Mouse (Mus musculus) kidney, embryonic 16.5 days (tissue): ENCODE measurements around the gene Btg2. TPM values are rescaled to one million over a fixed set of nuclear protein-coding genes. Genes with fewer than 3 reads are reported as not detected.

ENCODE experiments used
- ATAC-seq: fragments of 200-750 bp; cut with Nextera tagmentation; 2 replicates; pipeline ENCODE4 v1.8.0; 2017; ENCODE audit warnings: moderate TSS enrichment; ENCODE audit not compliant: low FRiP score, low TSS enrichment
- H3K27ac ChIP-seq: fragments of 300-500 bp; sonication (generic); 2 replicates; pipeline ENCODE4 v1.5.1; 2014; ENCODE audit warnings: low read length
- H3K27me3 ChIP-seq: fragments of 300-500 bp; sonication (generic); 2 replicates; pipeline ENCODE4 v1.6.1; 2014; ENCODE audit warnings: low read length, control low read depth, mixed read lengths; ENCODE audit not compliant: insufficient read depth
- H3K36me3 ChIP-seq: fragments of 300-500 bp; sonication (generic); 2 replicates; pipeline ENCODE4 v1.6.1; 2014; ENCODE audit warnings: low read length, control low read depth, mixed read lengths; ENCODE audit not compliant: insufficient read depth
- H3K4me1 ChIP-seq: fragments of 300-500 bp; sonication (generic); 2 replicates; pipeline ENCODE4 v1.6.1; 2014; ENCODE audit warnings: low read length, control low read depth, mixed read lengths; ENCODE audit not compliant: insufficient read depth
- H3K4me2 ChIP-seq: fragments of 300-500 bp; sonication (generic); replicated peaks from 2 replicates; pipeline ENCODE4 v1.6.1; 2014; ENCODE audit warnings: low read depth, low read length
- H3K4me3 ChIP-seq: fragments of 300-500 bp; sonication (generic); 2 replicates; pipeline ENCODE4 v1.5.1; 2014; ENCODE audit warnings: mild to moderate bottlenecking, low read length
- H3K9ac ChIP-seq: fragments of 300-500 bp; sonication (generic); replicated peaks from 2 replicates; pipeline ENCODE4 v1.6.1; 2014; ENCODE audit warnings: low read length
- H3K9me3 ChIP-seq: fragments of 300-500 bp; sonication (generic); 2 replicates; pipeline ENCODE4 v1.6.1; 2016; ENCODE audit warnings: low read length, control low read depth
- WGBS: fragments of 180-500 bp; shearing (Covaris S2); extraction: QIAGEN DNeasy Blood & Tissue Kit; methylation state at CpG from one replicate; pipeline ENCODE4 v1.1.7; 2014; 5-methylcytosine and 5-hydroxymethylcytosine counted together
- polyA plus RNA-seq: library from polyadenylated mRNA; unstranded; fragments of >200 nt; fragmentation: Nextera tagmentation; extraction: Ambion mirVana; gene quantifications from 2 replicates; pipeline ENCODE4 v1.2.1, GENCODE M21; 2015

The Btg2 gene
- polyA plus RNA-seq, 1 experiment from 2014 or later = 38.2 TPM

DNA sequence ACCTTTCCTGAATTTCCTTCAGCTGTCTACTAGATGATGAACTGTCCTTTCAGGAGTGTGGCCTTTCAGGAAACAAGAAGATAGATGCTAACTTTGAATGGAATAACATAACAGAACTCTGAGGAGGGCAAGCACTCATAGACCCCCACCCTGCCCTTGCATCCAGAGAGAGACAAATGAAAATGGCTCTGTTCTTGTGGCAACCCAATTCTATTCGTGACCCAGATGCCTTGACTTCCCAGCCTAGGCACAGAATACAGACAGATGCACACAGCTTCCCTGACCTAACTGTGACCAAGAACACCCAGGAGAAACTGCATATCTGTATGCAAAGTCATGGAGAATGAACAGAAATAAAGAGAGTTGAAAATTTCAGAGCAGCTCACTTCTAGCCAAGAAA lies 5.3 kb downstream of the Btg2 start:
- Histone ChIP-seq H3K4me3 (no peak overlapping the region), H3K27me3 (no peaks in the 10 kb centered on the region), H3K9ac (no peak overlapping the region), H3K9me3 (no peaks in the 10 kb centered on the region), H3K27ac (no peak overlapping the region), H3K36me3 (no peaks in the 10 kb centered on the region; the same call in 1 of the 2 replicates), H3K4me2 (no peak overlapping the region), H3K4me1 (peaks cover 62% of the 10 kb centered on the region)
- WGBS = 63% methylated on average over 1 of the region's 1 CpGs
- no peak for ATAC-seq

DNA sequence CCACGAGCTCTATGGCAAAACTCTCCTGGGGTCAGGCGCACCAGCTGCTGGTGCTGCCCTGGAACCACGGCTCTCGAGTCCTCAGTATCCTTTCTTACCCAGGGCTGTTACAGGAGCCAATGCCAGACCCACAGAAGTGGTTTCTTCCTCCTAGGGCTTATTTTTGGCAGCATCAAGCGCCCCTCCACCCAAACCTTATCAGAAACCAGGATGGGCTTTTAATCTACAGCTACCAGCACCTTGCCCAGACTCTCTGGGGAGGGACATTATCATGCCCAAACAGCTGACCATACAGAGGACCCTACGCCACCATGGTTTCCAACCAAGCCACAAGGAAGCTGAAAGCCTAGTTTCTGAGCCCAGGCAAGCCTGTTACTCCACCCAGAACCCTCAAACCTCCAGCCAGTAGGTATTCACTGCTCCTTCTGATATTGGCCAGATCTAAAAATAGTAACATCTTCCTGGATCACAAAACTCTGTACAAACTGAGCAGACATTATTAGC lies 5.8 kb downstream of the Btg2 start:
- H3K4me3 ChIP-seq = no peak overlapping the region
- no peak overlapping the region for H3K9ac ChIP-seq
- H3K36me3 ChIP-seq = no peaks in the 10 kb centered on the region; the same call in 1 of the 2 replicates
- WGBS = 86% methylated on average over 6 of the region's 6 CpGs
- no peaks in the 10 kb centered on the region for H3K27me3 ChIP-seq
- no peak for ATAC-seq
- H3K4me1 ChIP-seq = peaks cover 61% of the 10 kb centered on the region
- H3K4me2 ChIP-seq = no peak overlapping the region
- no peaks in the 10 kb centered on the region for H3K9me3 ChIP-seq
- no peak overlapping the region for H3K27ac ChIP-seq

DNA sequence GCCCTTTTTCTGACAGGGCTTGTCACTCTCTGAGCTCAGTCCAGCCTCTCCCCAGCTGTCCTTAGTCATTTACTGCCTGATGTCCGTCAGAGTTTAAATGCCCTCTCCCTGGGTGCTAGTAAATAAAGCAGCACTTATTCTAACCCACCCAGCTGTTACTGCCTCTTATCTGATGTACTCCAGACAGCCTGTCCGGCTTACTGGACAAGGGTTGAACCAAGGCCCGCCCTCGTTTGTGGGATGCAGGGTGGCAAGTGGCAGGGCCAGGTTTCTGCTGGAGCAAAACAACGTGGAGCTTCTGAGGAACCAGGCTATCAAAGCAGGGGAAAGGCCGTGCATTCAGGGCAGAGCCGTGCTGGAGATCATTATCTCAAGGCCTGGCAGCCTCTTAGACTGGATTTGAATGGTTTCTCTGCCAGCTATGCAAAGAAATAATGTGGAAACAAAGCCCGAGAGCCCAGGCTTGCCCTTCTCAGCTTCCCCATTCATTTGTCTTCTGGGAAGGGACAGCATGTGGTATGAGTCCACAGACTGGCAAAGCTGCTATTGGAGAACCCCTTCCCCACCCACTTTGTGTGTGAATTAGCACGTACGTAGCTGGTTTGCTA lies 7.4 kb downstream of the Btg2 start:
- peak; percentile 21; the same call in 1 of the 2 replicates for ATAC-seq
- Histone ChIP-seq H3K27me3 (no peaks in the 10 kb centered on the region), H3K4me1 (peaks cover 63% of the 10 kb centered on the region), H3K9ac (peak overlapping the region; percentile 17; the same call in 1 of the 2 replicates), H3K9me3 (no peaks in the 10 kb centered on the region), H3K36me3 (no peaks in the 10 kb centered on the region; the same call in 1 of the 2 replicates), H3K4me3 (no peak overlapping the region), H3K27ac (peak overlapping the region; percentile 69), H3K4me2 (no peak overlapping the region)
- WGBS = 28% methylated on average over 10 of the region's 10 CpGs

DNA sequence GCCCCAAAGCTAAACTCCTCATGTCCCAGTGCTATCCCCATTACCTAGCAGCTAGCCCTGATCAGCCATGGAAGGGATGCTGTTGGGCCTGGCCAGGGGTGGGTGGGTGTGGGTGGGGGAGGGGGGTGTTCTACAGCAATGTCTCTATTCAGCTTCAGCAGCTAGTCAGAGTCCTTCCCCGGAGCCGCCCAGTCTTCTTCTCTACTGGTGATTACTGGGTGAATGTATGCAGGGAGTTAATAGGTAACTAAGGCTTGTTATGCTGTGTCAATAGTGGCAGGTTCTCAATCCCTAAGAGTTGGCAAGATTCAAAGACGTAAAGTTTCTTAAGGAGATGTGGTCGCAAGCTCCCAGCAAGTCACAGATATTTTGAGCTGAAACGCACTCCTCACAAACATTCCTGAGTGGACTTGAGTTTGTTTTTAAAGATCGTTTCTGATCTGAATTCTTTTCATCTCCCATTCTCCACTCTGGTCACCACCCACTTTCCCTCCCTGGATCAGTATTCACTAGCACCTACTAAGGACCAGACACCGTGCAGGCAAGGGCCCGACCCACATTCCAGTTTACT lies 8.7 kb downstream of the Btg2 start:
- peak; percentile 37; the same call in 1 of the 2 replicates for ATAC-seq
- Histone ChIP-seq H3K9ac (peak overlapping the region; percentile 17; the same call in 1 of the 2 replicates), H3K4me2 (0 out of 2 replicates have a peak overlapping the region, but pooled peaks have one; percentile 3), H3K27ac (peak overlapping the region; percentile 69), H3K36me3 (no peaks in the 10 kb centered on the region), H3K27me3 (no peaks in the 10 kb centered on the region), H3K4me3 (no peak overlapping the region), H3K4me1 (peaks cover 60% of the 10 kb centered on the region), H3K9me3 (no peaks in the 10 kb centered on the region)
- 54% methylated on average over 8 of the region's 8 CpGs for WGBS

DNA sequence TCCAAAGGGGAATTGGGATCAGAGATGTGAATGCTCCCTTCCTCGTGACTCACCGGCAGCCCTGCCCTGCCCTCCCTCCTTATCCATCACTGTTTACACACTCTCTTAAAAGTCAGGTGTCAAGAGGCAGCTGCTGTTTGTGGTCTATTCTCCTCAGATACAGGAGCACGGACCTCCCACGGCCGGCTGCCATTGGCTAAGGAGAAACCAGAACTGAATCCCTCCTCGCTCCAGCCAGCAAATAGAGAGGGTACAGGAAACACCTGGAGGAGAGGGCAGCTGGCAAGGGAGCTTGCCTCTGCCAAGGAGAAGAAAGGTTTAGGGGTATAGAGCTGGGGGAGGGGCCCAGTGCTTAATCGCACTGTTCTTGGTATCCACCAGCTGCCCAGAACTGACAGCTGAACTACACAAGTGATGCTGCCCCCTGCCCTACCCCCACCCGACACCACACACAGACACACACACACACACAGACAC lies 11.7 kb downstream of the Btg2 start:
- Histone ChIP-seq H3K4me3 (no peak overlapping the region), H3K9me3 (no peaks in the 10 kb centered on the region), H3K4me2 (no peak overlapping the region), H3K4me1 (peaks cover 81% of the 10 kb centered on the region), H3K9ac (no peak overlapping the region), H3K27me3 (no peaks in the 10 kb centered on the region), H3K27ac (peak overlapping the region; percentile 37; the same call in 1 of the 2 replicates), H3K36me3 (no peaks in the 10 kb centered on the region)
- 7% methylated on average over 8 of the region's 8 CpGs for WGBS
- peak; percentile 10 for ATAC-seq

DNA sequence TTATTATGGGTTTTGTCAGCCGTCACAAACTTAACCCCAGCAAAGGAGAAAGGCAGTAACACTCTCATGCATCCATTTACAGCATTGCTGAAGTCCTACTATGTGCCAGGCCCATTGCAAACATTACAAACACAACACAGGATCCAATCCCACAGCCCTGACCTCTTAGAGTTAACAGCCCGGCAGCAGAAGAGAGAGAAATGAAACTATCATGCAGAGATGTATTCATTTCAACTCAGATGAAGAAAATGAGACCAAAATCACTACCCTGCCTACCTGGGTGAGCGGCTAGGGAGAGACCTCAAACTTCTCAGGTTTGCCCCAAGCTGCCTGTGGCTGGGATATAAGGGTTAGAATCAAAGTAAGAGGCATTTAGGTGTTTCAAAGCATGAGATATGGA lies 12.4 kb downstream of the Btg2 start:
- H3K4me1 ChIP-seq = peaks cover 83% of the 10 kb centered on the region
- peak overlapping the region; percentile 37 for H3K27ac ChIP-seq
- ATAC-seq = no peak
- no peak overlapping the region for H3K4me3 ChIP-seq
- WGBS = 38% methylated on average over 3 of the region's 3 CpGs
- no peak overlapping the region for H3K4me2 ChIP-seq
- no peak overlapping the region for H3K9ac ChIP-seq
- H3K9me3 ChIP-seq = no peaks in the 10 kb centered on the region
- H3K36me3 ChIP-seq = no peaks in the 10 kb centered on the region
- no peaks in the 10 kb centered on the region for H3K27me3 ChIP-seq

DNA sequence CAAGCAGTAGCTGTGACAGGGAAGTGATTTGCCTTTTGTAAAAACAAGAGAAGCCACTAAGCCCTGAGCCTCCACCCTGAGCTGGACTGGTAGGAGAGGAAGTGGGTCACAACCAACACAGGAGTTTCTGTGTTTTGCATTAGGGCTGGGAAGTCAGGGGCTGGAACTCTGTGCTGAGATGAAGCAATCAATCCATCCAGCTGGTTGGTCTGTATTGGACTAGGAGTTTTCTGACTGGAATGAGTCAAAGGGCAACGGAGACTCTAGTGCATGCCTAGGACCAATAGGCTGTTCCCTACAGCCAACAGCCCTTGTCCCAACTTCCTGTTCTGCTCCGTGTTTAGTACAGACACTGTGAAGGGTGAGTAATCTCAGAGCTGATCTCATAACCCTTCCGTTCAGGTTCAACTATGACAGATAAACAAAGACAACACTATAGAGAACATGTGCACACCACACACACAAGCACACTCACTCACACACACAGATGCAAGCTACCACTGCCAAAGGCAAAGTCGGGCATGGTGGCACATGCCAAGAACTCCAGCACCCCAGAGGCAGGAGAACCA lies 13.6 kb downstream of the Btg2 start:
- 39% methylated on average over 4 of the region's 4 CpGs for WGBS
- no peak for ATAC-seq
- Histone ChIP-seq H3K9ac (no peak overlapping the region), H3K27me3 (no peaks in the 10 kb centered on the region), H3K4me3 (no peak overlapping the region), H3K4me1 (peaks cover 80% of the 10 kb centered on the region), H3K9me3 (no peaks in the 10 kb centered on the region), H3K4me2 (no peak overlapping the region), H3K27ac (peak overlapping the region; percentile 96), H3K36me3 (no peaks in the 10 kb centered on the region)

DNA sequence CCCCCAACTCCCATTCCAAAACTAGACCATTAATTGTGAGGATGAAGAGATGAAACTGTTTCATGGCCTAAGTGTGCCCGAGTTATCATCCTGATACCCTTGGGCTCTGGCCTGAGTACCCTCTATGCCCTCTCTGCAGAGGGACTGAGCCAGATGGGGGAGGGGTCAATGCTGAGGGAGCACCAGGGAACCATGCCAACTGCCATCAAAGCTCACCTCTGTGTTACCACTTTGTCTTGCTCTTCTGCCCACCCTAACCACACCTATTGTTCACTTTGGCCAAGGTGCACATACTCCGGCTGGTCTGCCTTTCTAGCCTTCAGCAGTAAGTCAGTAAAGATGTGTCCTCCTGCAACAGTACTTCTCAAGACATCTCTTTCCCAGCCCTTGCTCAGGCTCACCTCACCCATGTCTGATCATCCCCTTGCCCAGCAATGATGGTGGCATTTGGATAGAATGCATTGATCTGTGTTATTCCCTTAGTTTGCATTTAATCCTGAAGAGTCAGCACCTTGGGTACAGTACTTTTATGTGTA lies 14.6 kb downstream of the Btg2 start:
- Histone ChIP-seq H3K27ac (peak overlapping the region; percentile 96), H3K4me2 (no peak overlapping the region), H3K27me3 (no peaks in the 10 kb centered on the region), H3K4me3 (no peak overlapping the region), H3K4me1 (peaks cover 80% of the 10 kb centered on the region), H3K36me3 (no peaks in the 10 kb centered on the region), H3K9me3 (no peaks in the 10 kb centered on the region), H3K9ac (peak overlapping the region; percentile 73)
- 74% methylated on average over 2 of the region's 2 CpGs for WGBS
- ATAC-seq = no peak

DNA sequence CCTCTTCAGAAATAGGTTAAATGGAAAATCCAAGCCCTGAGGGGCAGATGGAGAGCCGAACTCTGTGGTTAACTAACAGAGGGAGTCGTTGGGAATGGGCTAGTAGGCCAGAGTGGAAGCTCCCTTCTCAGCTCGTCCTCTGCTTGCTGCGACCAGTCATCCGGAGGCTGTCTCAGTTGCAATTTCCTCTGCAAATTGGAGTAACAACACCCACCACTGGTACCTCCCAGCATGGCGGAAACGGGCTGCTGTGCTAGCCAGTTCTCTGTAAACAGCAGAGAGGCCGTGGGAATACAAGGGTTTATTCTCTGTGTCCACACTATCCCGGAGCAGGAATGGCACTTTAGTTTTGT lies 15.2 kb downstream of the Btg2 start:
- WGBS = 7% methylated on average over 9 of the region's 9 CpGs
- H3K4me1 ChIP-seq = peaks cover 86% of the 10 kb centered on the region
- H3K36me3 ChIP-seq = no peaks in the 10 kb centered on the region
- H3K9me3 ChIP-seq = no peaks in the 10 kb centered on the region
- H3K9ac ChIP-seq = peak overlapping the region; percentile 73
- peak overlapping the region; percentile 96 for H3K27ac ChIP-seq
- ATAC-seq = no peak
- H3K4me3 ChIP-seq = peak overlapping the region; percentile 18; the same call in 1 of the 2 replicates
- peak overlapping the region; percentile 50 for H3K4me2 ChIP-seq
- H3K27me3 ChIP-seq = no peaks in the 10 kb centered on the region
